Comparison of ENCODE assay signal across 8 mouse cellular contexts in genomic region chr1:74028881-74029266, GRCm38 (mm10).
DNase-seq lines count a peak whose midpoint lies in the region.
"Had no signal": no experiment of that assay in that cellular context is flagged by ENCODE, and none has a peak within 500 bp of the region (broad histone marks: within the 10 kb centered on the region; RNA-seq: fewer than 3 reads in every experiment).

No protein-coding gene starts in this region.

- H3K36me3 ChIP-seq in heart, embryonic 10.5 days = no peaks in the 10 kb centered on the region
- peaks cover 3% of the 10 kb centered on the region; the same call in 1 of the 2 replicates for H3K36me3 ChIP-seq in limb, embryonic 10.5 days
- H3K36me3 ChIP-seq: hindbrain, embryonic 15.5 days had no signal

- peak overlapping the region; percentile 89; the same call in 1 of the 2 replicates for H3K27ac ChIP-seq in heart, embryonic 10.5 days
- peak overlapping the region; percentile 83 for H3K27ac ChIP-seq in limb, embryonic 10.5 days
- H3K27ac ChIP-seq: hindbrain, embryonic 15.5 days had no signal

- 80% methylated on average over 5 of the region's 5 CpGs for WGBS in heart, embryonic 10.5 days
- WGBS in limb, embryonic 10.5 days = 78% methylated on average over 5 of the region's 5 CpGs

- no peaks in the 10 kb centered on the region for H3K27me3 ChIP-seq in heart, embryonic 10.5 days (ENCODE audit: insufficient read depth, poor library complexity, severe bottlenecking)
- H3K27me3 ChIP-seq in limb, embryonic 10.5 days (ENCODE audit: low read depth, poor library complexity, severe bottlenecking) = no peaks in the 10 kb centered on the region
- H3K27me3 ChIP-seq: hindbrain, embryonic 15.5 days had no signal

- H3K9me3 ChIP-seq in heart, embryonic 10.5 days = no peaks in the 10 kb centered on the region
- no peaks in the 10 kb centered on the region for H3K9me3 ChIP-seq in limb, embryonic 10.5 days (replicated peaks)
- H3K9me3 ChIP-seq: hindbrain, embryonic 15.5 days had no signal

- H3K4me3 ChIP-seq in heart, embryonic 10.5 days = no peak overlapping the region
- no peak overlapping the region for H3K4me3 ChIP-seq in limb, embryonic 10.5 days
- H3K4me3 ChIP-seq: hindbrain, embryonic 15.5 days had no signal

- peak; percentile 48 for DNase-seq in MN1 (ENCODE audit: low spot score)
- peak; percentile 86 for DNase-seq in adrenal gland, adult 8-10 months
- DNase-seq in heart, embryonic 10.5 days (ENCODE audit: low spot score) = no peak
- DNase-seq in limb, embryonic 10.5 days (ENCODE audit: low spot score) = no peak
- no peak for DNase-seq in urinary bladder, postnatal 36 days (ENCODE audit: low spot score in 2 of 2)
- DNase-seq in layer of hippocampus, postnatal 10 days (ENCODE audit: low spot score in 2 of 2) = no peak
- no peak for DNase-seq in ovary, postnatal 36 days (ENCODE audit: low spot score)

- peaks cover 97% of the 10 kb centered on the region for H3K4me1 ChIP-seq in heart, embryonic 10.5 days
- peaks cover 100% of the 10 kb centered on the region for H3K4me1 ChIP-seq in limb, embryonic 10.5 days

Comparison
In these comparisons a context has a peak if more than half of its experiments do, and no peak if none do; other contexts are left out.
1. DNase-seq: peak in MN1 (single experiment) and adrenal gland, adult 8-10 months (single experiment); none in heart, embryonic 10.5 days (single experiment), limb, embryonic 10.5 days (single experiment), urinary bladder, postnatal 36 days (0 of 2), layer of hippocampus, postnatal 10 days (0 of 2) and ovary, postnatal 36 days (single experiment).